Mouse (Mus musculus): Measurements from ENCODE around the gene Fbll1. TPM values are rescaled to one million over a fixed set of nuclear protein-coding genes. Genes with fewer than 3 reads are reported as not detected.

Fbll1 gene
- polyA plus RNA-seq, 1 experiment from 2014 or later, result 16.4 TPM

- Histone ChIP-seq H3K4me1 (no peaks in the 10 kb centered on the region), H3K9me3 (no peaks in the 10 kb centered on the region), H3K9ac (no peak overlapping the region), H3K27ac (no peak overlapping the region), H3K4me3 (no peak overlapping the region), H3K36me3 (no peaks in the 10 kb centered on the region), H3K4me2 (replicated peaks) (no peak overlapping the region), H3K27me3 (replicated peaks) (no peaks in the 10 kb centered on the region)
- no peak for ATAC-seq (ENCODE audit: low FRiP score, low read depth)
- WGBS, result 89% methylated on average over 8 of the region's 8 CpGs
These were observed 48.1 kb downstream of the Fbll1 start for GRCm38 (mm10) chr11:35750578-35750977.

MicroRNAs encoded within 50 kb of the gene (microRNA counts, 519-probe panel; counts per million panel counts)
- microRNA mmu-miR-103, result 6,594 counts per million, percentile 93 among the panel's probes with 10 or more counts

Small RNA genes lying within 50 kb of the gene (microRNA-seq; reads per million reads assigned to microRNA genes)
- 1.3 reads per million for gene Mir103-1

Other genes starting within 250 kb of the Fbll1 start
- 27.5 and 28.7 TPM in 2 replicates for gene Pank3, start 29.4 kb downstream of the Fbll1 start, polyA plus RNA-seq (2016; fragmentation: Nextera tagmentation; extraction: Ambion mirVana)
- 78.8 and 91.6 TPM in 2 replicates for gene Rars, start 35.6 kb upstream of the Fbll1 start, polyA plus RNA-seq (2016; fragmentation: Nextera tagmentation; extraction: Ambion mirVana)
- gene Wwc1, start 181.6 kb upstream of the Fbll1 start, polyA plus RNA-seq (2016; fragmentation: Nextera tagmentation; extraction: Ambion mirVana), result 13.6 and 15.5 TPM in 2 replicates